Comparison of ENCODE assay signal across 20 mouse cellular contexts in the genomic region with DNA sequence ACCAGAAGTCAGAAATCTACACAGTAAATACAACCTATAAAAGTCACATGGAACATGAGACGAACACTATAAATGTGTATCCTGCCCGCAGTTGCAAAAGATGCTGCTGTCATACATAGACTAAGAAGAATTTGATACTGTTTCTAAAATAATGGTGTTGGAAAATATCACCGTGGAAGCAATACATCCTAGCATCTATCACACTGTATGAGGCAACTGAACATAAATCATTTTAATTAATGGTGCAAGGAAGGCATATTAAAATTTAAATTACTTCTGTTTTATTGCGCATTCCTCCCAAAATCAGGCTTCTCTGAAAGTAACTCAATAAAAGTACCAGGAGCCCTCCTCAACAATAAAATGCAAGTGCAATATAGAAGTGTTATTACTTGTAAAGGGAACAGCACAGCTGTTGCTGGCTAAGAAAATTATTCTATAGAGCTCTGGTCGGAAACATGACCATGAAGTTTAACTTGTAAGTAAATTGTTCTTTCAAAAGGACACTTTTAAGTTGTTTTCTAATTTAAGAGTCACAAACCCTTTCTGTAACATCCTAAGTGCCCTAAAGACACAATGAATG.
DNase-seq lines count a peak whose midpoint lies in the region; ATAC-seq and TF ChIP-seq lines count a peak whose summit lies in the region.
"Had no signal": no experiment of that assay in that cellular context is flagged by ENCODE, and none has a peak within 500 bp of the region (broad histone marks: within the 10 kb centered on the region; RNA-seq: fewer than 3 reads in every experiment).

No protein-coding gene starts in this region.

- TF ChIP-seq CTCF in thymus, adult 2 months (IDR thresholded peaks at IDR 0.05; ENCODE audit: borderline replicate concordance, control insufficient read depth, extremely low read depth, insufficient read depth, low read length, poor library complexity), result no peak

- peaks cover 19% of the 10 kb centered on the region for H3K36me3 ChIP-seq in limb, embryonic 13.5 days
- H3K36me3 ChIP-seq in limb, embryonic 15.5 days, result no peaks in the 10 kb centered on the region
- H3K36me3 ChIP-seq in thymus, adult 2 months (ENCODE audit: control insufficient read depth, insufficient read depth, low read length), result no peaks in the 10 kb centered on the region
- H3K36me3 ChIP-seq: embryonic facial prominence, embryonic 12.5 days; forebrain, embryonic 15.5 days had no signal

- peaks cover 25% of the 10 kb centered on the region for H3K4me1 ChIP-seq in limb, embryonic 13.5 days
- H3K4me1 ChIP-seq in limb, embryonic 15.5 days, result peaks cover 10% of the 10 kb centered on the region; the same call in 1 of the 2 replicates
- H3K4me1 ChIP-seq in thymus, adult 2 months (replicated peaks; ENCODE audit: control insufficient read depth, insufficient read depth, low read length), result peaks cover 2% of the 10 kb centered on the region; the same call in 1 of the 2 replicates
- H3K4me1 ChIP-seq: embryonic facial prominence, embryonic 10.5 days; embryonic facial prominence, embryonic 12.5 days; forebrain, embryonic 13.5 days had no signal

- DNase-seq in forelimb bud, embryonic 11.5 days (ENCODE audit: low read depth, low spot score), result peak; percentile 29
- no peak for DNase-seq in thymus, adult 2 months
- DNase-seq in embryo, embryonic 9.5 days (ENCODE audit: extremely low spot score), result no peak
- DNase-seq: adrenal gland, adult 2 months; adrenal gland, postnatal 10 days; adrenal gland, postnatal 25 days; cerebellum, adult 11 months; cerebellum, adult 18-20 months; cerebellum, adult 8-10 months; cerebellum, adult 9-11 months; cerebellum, postnatal 14 days; cerebellum, postnatal 36 days; embryo, embryonic 11 days had no signal

- H3K9ac ChIP-seq in limb, embryonic 13.5 days, result no peak overlapping the region
- no peak overlapping the region for H3K9ac ChIP-seq in limb, embryonic 15.5 days
- H3K9ac ChIP-seq: embryonic facial prominence, embryonic 12.5 days; forebrain, embryonic 13.5 days; forebrain, embryonic 15.5 days; forebrain, postnatal 0 days had no signal

- 25% methylated on average over 5 of the region's 5 CpGs for WGBS in limb, embryonic 13.5 days
- 29% methylated on average over 5 of the region's 5 CpGs for WGBS in limb, embryonic 15.5 days
- 96% methylated on average over 5 of the region's 5 CpGs for WGBS in thymus, adult 2 months

- no peak overlapping the region for H3K4me3 ChIP-seq in limb, embryonic 13.5 days
- no peak overlapping the region for H3K4me3 ChIP-seq in limb, embryonic 15.5 days
- H3K4me3 ChIP-seq in thymus, adult 2 months (ENCODE audit: control insufficient read depth, insufficient read depth, low read length), result no peak overlapping the region
- H3K4me3 ChIP-seq: embryonic facial prominence, embryonic 10.5 days; embryonic facial prominence, embryonic 12.5 days; forebrain, embryonic 13.5 days; forebrain, embryonic 15.5 days had no signal

- peak; percentile 78 for ATAC-seq in limb, embryonic 13.5 days (ENCODE audit: low FRiP score, low read depth)
- ATAC-seq in limb, embryonic 15.5 days (ENCODE audit: insufficient number of reproducible peaks, low FRiP score, low TSS enrichment, low read depth), result no peak

- no peaks in the 10 kb centered on the region for H3K9me3 ChIP-seq in limb, embryonic 13.5 days
- H3K9me3 ChIP-seq in limb, embryonic 15.5 days, result no peaks in the 10 kb centered on the region
- H3K9me3 ChIP-seq: embryonic facial prominence, embryonic 10.5 days; embryonic facial prominence, embryonic 12.5 days; forebrain, embryonic 13.5 days; forebrain, embryonic 15.5 days had no signal

- H3K4me2 ChIP-seq in limb, embryonic 13.5 days (replicated peaks), result no peak overlapping the region
- no peak overlapping the region for H3K4me2 ChIP-seq in limb, embryonic 15.5 days
- H3K4me2 ChIP-seq: embryonic facial prominence, embryonic 12.5 days; forebrain, embryonic 13.5 days; forebrain, embryonic 15.5 days had no signal

- no peak for TF ChIP-seq POLR2A in thymus, adult 2 months (IDR thresholded peaks at IDR 0.05; ENCODE audit: control insufficient read depth, extremely low read depth, insufficient read depth, low read length, poor library complexity)

- no peaks in the 10 kb centered on the region for H3K27me3 ChIP-seq in limb, embryonic 13.5 days
- no peaks in the 10 kb centered on the region for H3K27me3 ChIP-seq in limb, embryonic 15.5 days
- no peaks in the 10 kb centered on the region for H3K27me3 ChIP-seq in thymus, adult 2 months (ENCODE audit: control insufficient read depth, insufficient read depth, low read length)
- H3K27me3 ChIP-seq: embryonic facial prominence, embryonic 12.5 days; forebrain, embryonic 13.5 days; forebrain, embryonic 15.5 days had no signal

- no peak overlapping the region; the same call in 1 of the 2 replicates for H3K27ac ChIP-seq in limb, embryonic 13.5 days
- H3K27ac ChIP-seq in limb, embryonic 15.5 days, result 0 out of 2 replicates have a peak overlapping the region, but pooled peaks have one; percentile 4
- H3K27ac ChIP-seq in thymus, adult 2 months (ENCODE audit: control insufficient read depth, insufficient read depth, low read length), result no peak overlapping the region
- H3K27ac ChIP-seq: embryonic facial prominence, embryonic 10.5 days; embryonic facial prominence, embryonic 12.5 days; forebrain, embryonic 13.5 days; forebrain, embryonic 15.5 days had no signal
